Mouse (Mus musculus): Measurements from ENCODE around the gene Mettl18.

Mettl18 gene

DNA sequence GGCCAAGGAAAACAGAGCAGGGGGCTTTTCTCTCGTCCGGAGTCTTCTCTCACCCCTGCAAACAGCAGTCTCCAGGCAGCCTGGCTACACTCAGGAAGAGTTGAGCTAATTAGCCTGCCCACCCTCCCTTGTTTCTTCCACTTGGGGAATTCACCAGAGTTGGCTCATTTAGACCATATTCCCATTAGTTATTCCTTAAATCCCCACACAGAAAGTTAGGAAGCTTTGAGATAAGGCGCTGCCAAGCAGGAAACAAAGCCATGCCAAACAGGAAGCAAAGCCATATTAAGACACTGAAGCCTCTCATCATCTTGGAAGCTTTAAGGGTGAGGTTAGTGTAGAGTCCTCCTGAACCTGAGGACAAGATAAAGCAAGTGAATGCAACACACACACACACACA lies 48.9 kb downstream of the Mettl18 start:
- DNase-seq (ENCODE audit: low spot score in 2 of 2) = no peak
